Mouse (Mus musculus) small intestine, adult 2 months (tissue): ENCODE results near the gene Dazap2. TPM values are rescaled to one million over a fixed set of nuclear protein-coding genes. Genes with fewer than 3 reads are reported as not detected.

Experiments used
- H3K27ac ChIP-seq: fragments of 200-500 bp; 2 replicates; pipeline ENCODE4 v1.5.1; 2012; ENCODE audit warnings: low read depth, low read length, control low read depth, inconsistent platforms; ENCODE audit not compliant: insufficient read depth
- H3K27me3 ChIP-seq: fragments of 200-500 bp; 2 replicates; pipeline ENCODE4 v1.6.1; 2012; ENCODE audit warnings: mild to moderate bottlenecking, moderate library complexity, low read length, inconsistent platforms; ENCODE audit not compliant: control insufficient read depth, insufficient read depth
- H3K36me3 ChIP-seq: fragments of 200-500 bp; 2 replicates; pipeline ENCODE4 v1.6.1; 2012; ENCODE audit warnings: mild to moderate bottlenecking, low read length, control low read depth, inconsistent platforms; ENCODE audit not compliant: control insufficient read depth, insufficient read depth
- H3K4me1 ChIP-seq: fragments of 200-500 bp; 2 replicates; pipeline ENCODE4 v1.6.1; 2012; ENCODE audit warnings: low read length, inconsistent platforms, mixed read lengths; ENCODE audit not compliant: control insufficient read depth, insufficient read depth, insufficient read length
- H3K4me3 ChIP-seq: fragments of 200-500 bp; 2 replicates; pipeline ENCODE4 v1.5.1; 2012; ENCODE audit warnings: low read depth, mild to moderate bottlenecking, control low read depth, inconsistent platforms, low read length, moderate library complexity
- CTCF ChIP-seq: fragments of 200-500 bp; IDR thresholded peaks from 2 replicates; pipeline ENCODE4 v1.5.1; 2012; ENCODE audit warnings: low read depth, mild to moderate bottlenecking, control low read depth, inconsistent platforms, low read length, moderate library complexity, mixed read lengths; ENCODE audit not compliant: insufficient replicate concordance, insufficient read length; ENCODE audit errors: extremely low read depth
- POLR2A ChIP-seq: fragments of 200-500 bp; IDR thresholded peaks from 2 replicates; pipeline ENCODE4 v1.6.1; 2012; ENCODE audit warnings: low read depth, mild to moderate bottlenecking, control low read depth, inconsistent platforms, low read length, moderate library complexity
- WGBS: fragments of 180-500 bp; shearing (Covaris S2); methylation state at CpG from one replicate; pipeline ENCODE4 v1.1.7; 2018; 5-methylcytosine and 5-hydroxymethylcytosine counted together
- polyA plus RNA-seq: library from polyadenylated mRNA; depleted of rRNA; stranded (reverse); fragments of >200 nt; gene quantifications from 2 replicates; pipeline ENCODE4 v1.2.3, GENCODE M21; 2012

The Dazap2 gene
- polyA plus RNA-seq, 1 experiment = 1,087 TPM

- 83% methylated on average over 7 of the region's 7 CpGs for WGBS
- Histone ChIP-seq H3K4me1 (no peaks in the 10 kb centered on the region; the same call in 1 of the 2 replicates), H3K36me3 (peaks cover 49% of the 10 kb centered on the region), H3K27me3 (no peaks in the 10 kb centered on the region), H3K27ac (peak overlapping the region; percentile 42), H3K4me3 (no peak overlapping the region)
- TF ChIP-seq CTCF = no peak
- TF ChIP-seq POLR2A = no peak
Observed at GRCm38 (mm10) chr15:100622164-100622563, 7.0 kb downstream of the Dazap2 start.

DNA sequence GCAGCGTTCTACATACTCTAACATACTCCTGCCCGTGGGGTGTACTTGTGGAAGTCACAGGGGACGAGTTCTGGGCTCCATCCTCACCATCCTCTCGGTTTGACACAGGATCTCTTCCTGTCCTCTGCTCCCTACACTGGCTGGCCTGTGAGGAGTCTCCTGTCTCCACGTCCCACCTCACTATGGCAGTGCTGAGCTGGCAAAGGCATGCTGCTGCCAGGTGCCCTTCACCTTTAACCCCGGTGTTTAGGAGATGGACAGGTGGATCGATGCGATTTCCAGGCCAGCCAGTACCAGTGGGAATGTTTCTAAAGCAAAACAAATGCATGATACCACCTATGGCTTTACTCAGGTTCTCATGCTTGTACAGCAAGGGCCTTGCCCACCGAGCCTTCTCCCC is 8.6 kb downstream of the Dazap2 start:
- Histone ChIP-seq H3K4me3 (no peak overlapping the region), H3K36me3 (peaks cover 36% of the 10 kb centered on the region), H3K4me1 (peaks cover 10% of the 10 kb centered on the region), H3K27me3 (no peaks in the 10 kb centered on the region), H3K27ac (no peak overlapping the region)
- WGBS = 84% methylated on average over 9 of the region's 9 CpGs
- no peak for TF ChIP-seq CTCF
- TF ChIP-seq POLR2A = no peak

GRCm38 (mm10) chr15:100624435-100624834 is 9.3 kb downstream of the Dazap2 start:
- no peak for TF ChIP-seq CTCF
- TF ChIP-seq POLR2A = no peak
- WGBS = 94% methylated on average over 3 of the region's 3 CpGs
- Histone ChIP-seq H3K4me3 (no peak overlapping the region), H3K4me1 (peaks cover 10% of the 10 kb centered on the region; the same call in 1 of the 2 replicates), H3K27me3 (no peaks in the 10 kb centered on the region), H3K36me3 (peaks cover 29% of the 10 kb centered on the region), H3K27ac (no peak overlapping the region)

DNA sequence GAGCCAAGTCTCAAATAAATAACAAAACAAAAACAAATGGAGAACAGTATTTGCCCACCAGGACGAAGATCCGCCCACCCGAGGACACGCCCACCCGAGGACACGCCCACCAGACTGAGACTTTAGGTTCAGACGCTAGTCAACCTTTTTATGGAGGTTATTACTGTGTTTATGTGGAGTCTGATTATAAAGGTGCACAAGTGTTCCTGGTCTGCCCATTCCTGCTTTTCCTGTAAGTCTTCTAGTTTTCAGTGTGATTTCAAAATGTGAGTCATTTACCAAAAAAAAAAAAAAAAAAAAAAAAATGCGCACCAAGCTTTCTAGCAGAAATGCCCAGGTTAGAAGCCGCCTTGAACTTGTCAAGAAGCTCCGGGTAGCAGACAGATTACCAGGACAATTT is 12.1 kb downstream of the Dazap2 start:
- Histone ChIP-seq H3K36me3 (peaks cover 14% of the 10 kb centered on the region; the same call in 1 of the 2 replicates), H3K27ac (peak overlapping the region; percentile 52), H3K4me1 (peaks cover 13% of the 10 kb centered on the region; the same call in 1 of the 2 replicates), H3K27me3 (no peaks in the 10 kb centered on the region), H3K4me3 (no peak overlapping the region)
- 18% methylated on average over 10 of the region's 10 CpGs for WGBS
- TF ChIP-seq POLR2A (no peak), CTCF (no peak)

DNA sequence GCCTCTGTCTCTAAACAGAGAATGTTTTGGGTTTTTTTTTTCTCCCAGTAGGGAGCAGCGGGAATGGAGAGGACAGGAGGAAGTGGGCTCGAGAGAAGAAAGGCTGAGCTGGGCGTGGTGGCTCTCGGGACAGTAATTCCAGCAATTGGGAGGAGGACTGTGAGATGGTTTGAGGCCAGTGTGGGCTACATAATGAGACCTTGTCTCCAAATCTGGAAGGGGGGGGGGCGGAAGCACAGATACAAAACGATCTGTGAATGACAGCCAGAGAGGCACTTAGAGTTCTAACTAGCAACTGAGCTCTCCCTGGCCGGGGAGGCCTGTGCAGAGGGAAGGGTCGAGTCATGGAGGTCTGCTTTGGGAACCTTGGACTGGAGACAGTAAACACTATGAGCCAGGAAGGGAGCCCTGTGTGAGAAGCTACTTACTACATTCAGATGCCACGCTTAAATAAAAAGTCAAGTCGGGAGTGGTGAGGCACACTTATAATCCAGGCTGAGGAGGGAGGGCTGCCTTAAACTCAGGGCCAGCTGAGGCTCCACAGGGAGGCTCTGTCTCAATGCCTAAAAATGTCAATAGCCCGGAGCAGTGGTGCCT is 12.7 kb downstream of the Dazap2 start:
- Histone ChIP-seq H3K27ac (peak overlapping the region; percentile 52), H3K36me3 (peaks cover 10% of the 10 kb centered on the region; the same call in 1 of the 2 replicates), H3K4me3 (no peak overlapping the region), H3K4me1 (peaks cover 18% of the 10 kb centered on the region; the same call in 1 of the 2 replicates), H3K27me3 (no peaks in the 10 kb centered on the region)
- TF ChIP-seq CTCF (no peak), POLR2A (no peak)
- WGBS = 23% methylated on average over 11 of the region's 11 CpGs

DNA sequence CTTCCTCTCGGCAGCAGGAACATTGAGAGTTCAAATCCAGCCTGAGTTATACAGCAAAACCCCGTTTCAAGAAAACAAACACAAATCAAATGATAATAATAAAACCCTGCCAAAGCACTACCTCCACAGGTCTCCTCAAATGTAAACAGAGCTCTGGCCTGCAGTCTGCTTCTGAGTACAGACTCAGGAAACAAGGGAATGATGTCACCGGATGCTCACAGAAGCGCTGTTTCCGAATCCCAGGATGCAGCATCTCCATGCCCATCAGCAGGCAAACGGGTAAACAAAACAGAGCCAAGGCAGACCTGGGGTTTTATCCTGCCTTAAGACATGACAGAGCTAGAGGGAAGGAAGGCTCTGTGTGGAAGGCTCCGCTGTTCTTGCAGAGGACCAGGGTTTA is 13.6 kb downstream of the Dazap2 start:
- Histone ChIP-seq H3K36me3 (peaks cover 10% of the 10 kb centered on the region; the same call in 1 of the 2 replicates), H3K27ac (no peak overlapping the region), H3K4me1 (peaks cover 21% of the 10 kb centered on the region), H3K4me3 (no peak overlapping the region), H3K27me3 (no peaks in the 10 kb centered on the region)
- TF ChIP-seq POLR2A = no peak
- TF ChIP-seq CTCF = no peak
- WGBS = 54% methylated on average over 7 of the region's 7 CpGs

GRCm38 (mm10) chr15:100630126-100630525 is 15.0 kb downstream of the Dazap2 start:
- Histone ChIP-seq H3K27ac (no peak overlapping the region), H3K4me1 (peaks cover 23% of the 10 kb centered on the region), H3K4me3 (no peak overlapping the region), H3K27me3 (no peaks in the 10 kb centered on the region), H3K36me3 (peaks cover 8% of the 10 kb centered on the region; the same call in 1 of the 2 replicates)
- WGBS = 92% methylated on average over 3 of the region's 3 CpGs
- TF ChIP-seq CTCF = no peak
- TF ChIP-seq POLR2A = no peak
